Mouse (Mus musculus) stomach, postnatal 0 days (tissue): ENCODE data around the gene Ctnna2.

Experiments used
- CTCF ChIP-seq: IDR thresholded peaks from 2 replicates; pipeline ENCODE4 v1.5.1; 2016; ENCODE audit warnings: antibody characterized with exemption, low read depth, mild to moderate bottlenecking, moderate library complexity
- EP300 ChIP-seq: optimal IDR thresholded peaks from 2 replicates; pipeline ENCODE3; 2016; ENCODE audit warnings: antibody characterized with exemption

- TF ChIP-seq CTCF: no peak
- TF ChIP-seq EP300: no peak
Measured at GRCm38 (mm10) chr6:77199375-77199774, 780.1 kb downstream of the Ctnna2 start.
